Mouse (Mus musculus) embryonic facial prominence, embryonic 11.5 days (tissue): ENCODE measurements at regions not wholly inside any gene's neighbourhood (a gene's known extent, or its start where the extent isn't known, plus 50 kb on each side); places are given as distances from the start of the nearest gene placed in this dataset.
"Not testable (repeated sequence)": the region's sequence is repeated elsewhere in the genome, so short reads cannot be mapped to it uniquely, and the experiment has no call there.

ENCODE experiments used
- ATAC-seq: fragments of 200-750 bp; cut with Nextera tagmentation; replicated peaks from 2 replicates; pipeline ENCODE4 v1.8.0; 2017; ENCODE audit warnings: low read depth; ENCODE audit not compliant: insufficient number of reproducible peaks, low FRiP score, low TSS enrichment
- DNase-seq: peaks from one replicate; pipeline ENCODE4 v3.0.0-alpha.2; 2015; ENCODE audit warnings: low spot score
- H3K27ac ChIP-seq: fragments of 300-500 bp; sonication (generic); replicated peaks from 2 replicates; pipeline ENCODE4 v1.5.1; 2014; ENCODE audit warnings: mild to moderate bottlenecking, low read depth, low read length, control low read depth
- H3K27me3 ChIP-seq: fragments of 300-500 bp; sonication (generic); 2 replicates; pipeline ENCODE4 v1.6.1; 2014; ENCODE audit warnings: mild to moderate bottlenecking, low read length, moderate library complexity, mixed read lengths; ENCODE audit not compliant: control insufficient read depth, insufficient read depth
- H3K36me3 ChIP-seq: fragments of 300-500 bp; sonication (generic); replicated peaks from 2 replicates; pipeline ENCODE4 v1.6.1; 2014; ENCODE audit warnings: low read depth, mild to moderate bottlenecking, low read length, moderate library complexity, mixed read lengths; ENCODE audit not compliant: control insufficient read depth, insufficient read depth
- H3K4me1 ChIP-seq: fragments of 300-500 bp; sonication (generic); 2 replicates; pipeline ENCODE4 v1.6.1; 2014; ENCODE audit warnings: low read length, mixed read lengths; ENCODE audit not compliant: control insufficient read depth, insufficient read depth
- H3K4me2 ChIP-seq: fragments of 300-500 bp; sonication (generic); 2 replicates; pipeline ENCODE4 v1.6.1; 2014; ENCODE audit warnings: low read depth, mild to moderate bottlenecking, control low read depth, low read length, moderate library complexity
- H3K4me3 ChIP-seq: fragments of 300-500 bp; sonication (generic); 2 replicates; pipeline ENCODE4 v1.5.1; 2014; ENCODE audit warnings: low read depth, low read length, control low read depth
- H3K9ac ChIP-seq: fragments of 300-500 bp; sonication (generic); replicated peaks from 2 replicates; pipeline ENCODE4 v1.6.1; 2014; ENCODE audit warnings: mild to moderate bottlenecking, control low read depth, low read length
- H3K9me3 ChIP-seq: fragments of 300-500 bp; sonication (generic); replicated peaks from 2 replicates; pipeline ENCODE4 v1.6.1; 2016; ENCODE audit warnings: mild to moderate bottlenecking, low read length, inconsistent platforms, mixed read lengths; ENCODE audit not compliant: control insufficient read depth
- WGBS: fragments of 180-500 bp; shearing (Covaris S2); extraction: QIAGEN DNeasy Blood & Tissue Kit; methylation state at CpG from one replicate; pipeline ENCODE4 v1.1.7; 2014; 5-methylcytosine and 5-hydroxymethylcytosine counted together

GRCm38 (mm10) chr13:52250371-52250770 is 280.7 kb downstream of the Diras2 start:
- ATAC-seq, result no peak
- DNase-seq, result no peak
- Histone ChIP-seq H3K36me3 (no peaks in the 10 kb centered on the region), H3K4me3 (no peak overlapping the region), H3K9ac (no peak overlapping the region), H3K9me3 (no peaks in the 10 kb centered on the region), H3K4me2 (no peak overlapping the region), H3K27ac (no peak overlapping the region), H3K27me3 (no peaks in the 10 kb centered on the region), H3K4me1 (no peaks in the 10 kb centered on the region)
- 61% methylated on average over 4 of the region's 4 CpGs for WGBS

GRCm38 (mm10) chr13:52252303-52252702 is 278.8 kb downstream of the Diras2 start:
- Histone ChIP-seq H3K9me3 (no peaks in the 10 kb centered on the region), H3K36me3 (no peaks in the 10 kb centered on the region), H3K4me2 (no peak overlapping the region), H3K4me3 (no peak overlapping the region), H3K27ac (no peak overlapping the region), H3K4me1 (no peaks in the 10 kb centered on the region), H3K27me3 (no peaks in the 10 kb centered on the region), H3K9ac (no peak overlapping the region)
- ATAC-seq, result no peak
- 57% methylated on average over 4 of the region's 4 CpGs for WGBS
- DNase-seq, result no peak

DNA sequence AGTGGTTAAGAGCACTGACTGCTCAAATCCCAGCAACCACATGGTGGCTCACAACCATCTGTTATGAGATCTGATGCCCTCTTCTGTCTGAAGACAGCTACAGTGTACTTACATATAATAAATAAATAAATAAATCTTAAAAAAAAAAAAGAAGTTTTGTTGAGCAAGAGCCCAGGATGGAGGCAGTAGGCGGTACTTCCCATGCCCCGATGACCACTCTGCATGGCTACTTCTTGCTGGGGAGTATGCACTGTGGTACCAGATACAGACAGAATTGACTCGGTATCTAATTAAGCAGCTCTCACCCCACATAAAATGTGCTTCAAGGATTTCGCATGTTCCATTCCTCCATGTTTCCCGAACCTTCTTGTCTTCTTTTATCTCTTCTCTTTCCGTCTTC is 278.4 kb downstream of the Diras2 start:
- DNase-seq, H3K36me3 ChIP-seq, H3K4me1 ChIP-seq, H3K27ac ChIP-seq, H3K9ac ChIP-seq, H3K4me3 ChIP-seq, H3K9me3 ChIP-seq, H3K4me2 ChIP-seq, H3K27me3 ChIP-seq, ATAC-seq: not testable (repeated sequence)
- 38% methylated on average over 6 of the region's 6 CpGs for WGBS

DNA sequence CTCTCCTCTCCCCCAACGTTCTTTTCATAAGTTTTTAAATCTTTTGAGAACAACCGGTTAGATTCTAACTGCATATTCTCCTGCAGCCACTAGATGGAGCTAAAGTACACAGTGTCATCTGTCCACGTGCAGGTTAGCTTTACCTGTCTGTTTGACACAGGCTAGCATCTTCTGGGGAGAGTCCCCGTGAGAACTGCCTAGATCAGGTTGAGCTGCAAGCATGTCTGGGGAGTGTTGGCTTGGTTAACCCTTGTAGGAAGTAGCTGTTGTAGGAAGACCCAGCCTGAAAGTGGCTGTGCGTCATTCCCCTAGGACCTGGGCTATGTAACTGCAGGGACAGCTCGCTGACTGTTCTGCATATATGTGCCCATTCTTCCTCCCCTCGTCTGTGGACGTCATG is 277.9 kb downstream of the Diras2 start:
- H3K4me3 ChIP-seq, result no peak overlapping the region
- H3K36me3 ChIP-seq, result no peaks in the 10 kb centered on the region
- H3K4me1 ChIP-seq, result no peaks in the 10 kb centered on the region
- no peak overlapping the region for H3K4me2 ChIP-seq
- H3K9ac ChIP-seq, result no peak overlapping the region
- H3K9me3 ChIP-seq, result no peaks in the 10 kb centered on the region
- DNase-seq, result peak; percentile 68
- no peak for ATAC-seq
- no peaks in the 10 kb centered on the region for H3K27me3 ChIP-seq
- H3K27ac ChIP-seq, result no peak overlapping the region
- WGBS, result 34% methylated on average over 8 of the region's 8 CpGs

GRCm38 (mm10) chr13:52254185-52254584 is 276.9 kb downstream of the Diras2 start:
- Histone ChIP-seq H3K9ac (no peak overlapping the region), H3K36me3 (no peaks in the 10 kb centered on the region), H3K4me2 (no peak overlapping the region), H3K4me3 (no peak overlapping the region), H3K4me1 (no peaks in the 10 kb centered on the region), H3K9me3 (no peaks in the 10 kb centered on the region), H3K27ac (no peak overlapping the region), H3K27me3 (no peaks in the 10 kb centered on the region)
- DNase-seq, result peak; percentile 80
- 16% methylated on average over 9 of the region's 9 CpGs for WGBS
- no peak for ATAC-seq

DNA sequence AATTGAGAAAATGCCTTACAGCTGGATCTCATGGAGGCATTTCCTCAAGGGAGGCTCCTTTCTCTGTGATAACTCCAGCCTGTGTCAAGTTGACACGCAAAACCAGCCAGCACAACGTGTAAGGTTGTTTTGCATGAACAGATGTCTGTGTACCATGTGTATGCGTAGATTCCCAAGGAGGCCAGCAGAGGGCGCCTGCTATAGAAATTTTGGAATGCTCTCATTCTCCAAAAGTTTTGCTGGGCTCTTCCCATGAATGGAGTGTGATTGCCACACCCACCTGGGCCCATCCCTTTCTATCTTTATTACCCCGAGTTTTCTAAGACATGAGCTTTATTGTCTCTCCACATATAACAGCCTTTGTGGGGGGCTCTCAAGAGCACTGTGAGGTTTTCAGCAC is 275.4 kb downstream of the Diras2 start:
- H3K4me1 ChIP-seq, result no peaks in the 10 kb centered on the region
- 62% methylated on average over 5 of the region's 5 CpGs for WGBS
- no peak overlapping the region for H3K4me2 ChIP-seq
- H3K9me3 ChIP-seq, result no peaks in the 10 kb centered on the region
- no peaks in the 10 kb centered on the region for H3K36me3 ChIP-seq
- peak; percentile 52 for DNase-seq
- no peak overlapping the region for H3K9ac ChIP-seq
- H3K27ac ChIP-seq, result no peak overlapping the region
- ATAC-seq, result no peak
- H3K27me3 ChIP-seq, result no peaks in the 10 kb centered on the region
- no peak overlapping the region for H3K4me3 ChIP-seq

DNA sequence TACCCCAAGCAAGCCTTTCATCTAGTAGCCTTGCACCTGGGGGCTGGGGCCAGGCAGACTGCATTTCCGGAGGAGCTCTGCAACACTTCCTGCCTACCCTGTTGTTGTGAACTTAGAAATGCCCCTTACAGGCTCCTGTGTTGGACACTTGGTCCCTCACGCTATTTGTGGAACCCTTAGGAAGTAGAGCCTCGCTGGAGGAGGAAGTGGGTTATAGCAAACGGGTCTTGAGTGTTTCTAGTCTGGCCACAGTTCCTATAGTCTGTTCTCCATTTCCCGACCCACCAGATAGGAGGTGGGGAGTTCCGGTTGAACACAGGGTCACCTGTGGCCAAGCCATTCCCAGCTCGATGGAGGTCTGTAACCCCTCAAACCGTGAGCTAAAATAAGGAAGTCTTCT is 272.7 kb downstream of the Diras2 start:
- 82% methylated on average over 8 of the region's 8 CpGs for WGBS
- no peaks in the 10 kb centered on the region for H3K4me1 ChIP-seq
- no peaks in the 10 kb centered on the region for H3K9me3 ChIP-seq
- DNase-seq, result no peak
- no peak overlapping the region for H3K4me3 ChIP-seq
- H3K27ac ChIP-seq, result no peak overlapping the region
- H3K27me3 ChIP-seq, result no peaks in the 10 kb centered on the region
- no peak overlapping the region for H3K9ac ChIP-seq
- no peak for ATAC-seq
- H3K4me2 ChIP-seq, result no peak overlapping the region
- H3K36me3 ChIP-seq, result no peaks in the 10 kb centered on the region

DNA sequence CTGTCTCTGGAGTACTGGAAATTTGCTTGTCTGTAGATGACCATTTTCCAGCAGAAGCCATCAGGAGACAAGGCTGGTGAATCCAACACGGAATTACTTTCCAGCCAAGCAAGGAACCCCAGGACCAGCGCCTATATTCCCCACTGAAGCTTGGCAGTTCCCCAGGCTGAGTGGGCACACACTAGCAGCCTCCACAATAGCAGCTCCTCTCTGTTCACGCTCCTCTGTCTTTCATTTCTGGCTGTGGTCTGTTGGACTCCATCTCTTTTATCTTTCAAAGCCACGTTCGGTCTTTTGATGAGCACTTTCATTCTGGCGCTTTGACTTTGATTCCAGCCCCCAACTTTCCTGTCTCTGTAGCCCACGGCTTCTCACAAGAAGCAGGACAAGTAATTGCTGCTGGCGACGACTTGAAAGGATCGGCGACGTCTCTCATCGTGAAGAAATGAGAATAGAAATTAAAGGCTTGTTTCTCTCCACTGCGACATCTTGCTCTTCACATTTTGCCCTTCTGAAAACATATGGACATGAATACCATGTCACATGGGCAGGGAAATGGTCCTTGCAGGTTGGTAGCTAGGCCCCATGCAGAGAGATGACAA is 268.0 kb downstream of the Diras2 start:
- Histone ChIP-seq H3K4me2 (no peak overlapping the region), H3K4me3 (no peak overlapping the region), H3K9me3 (no peaks in the 10 kb centered on the region), H3K4me1 (no peaks in the 10 kb centered on the region), H3K27ac (no peak overlapping the region), H3K27me3 (no peaks in the 10 kb centered on the region), H3K9ac (no peak overlapping the region), H3K36me3 (no peaks in the 10 kb centered on the region)
- 90% methylated on average over 14 of the region's 14 CpGs for WGBS
- ATAC-seq (no peak), DNase-seq (no peak)
